Mouse (Mus musculus) G1E-ER4 (cell line): Measurements from ENCODE around the gene Dmd. TPM values are rescaled to one million over a fixed set of nuclear protein-coding genes. Genes with fewer than 3 reads are reported as not detected.

Source experiments
- GATA1 ChIP-seq: IDR thresholded peaks from one replicate; pipeline ENCODE4 v1.8.0; 2012; ENCODE audit warnings: low read length, inconsistent platforms
- polyA plus RNA-seq: library from polyadenylated mRNA; stranded (reverse); fragments of >175 nt; gene quantifications from 2 replicates; pipeline ENCODE4 v1.2.3, GENCODE M21; 2012

The Dmd gene
- polyA plus RNA-seq, 1 experiment: not detected

GRCm38 (mm10) chrX:85093354-85093753 lies 2144.7 kb downstream of the Dmd start:
- TF ChIP-seq GATA1: no peak

- TF ChIP-seq GATA1: no peak
These were observed 2150.0 kb downstream of the Dmd start for GRCm38 (mm10) chrX:85098691-85099090.

GRCm38 (mm10) chrX:85112418-85112817 lies 2163.7 kb downstream of the Dmd start:
- TF ChIP-seq GATA1: no peak

- no peak for TF ChIP-seq GATA1
These were observed 2184.0 kb downstream of the Dmd start for GRCm38 (mm10) chrX:85132706-85133105.

GRCm38 (mm10) chrX:85137293-85137692 lies 2188.6 kb downstream of the Dmd start:
- no peak for TF ChIP-seq GATA1

- no peak for TF ChIP-seq GATA1
These were observed 2222.6 kb downstream of the Dmd start for GRCm38 (mm10) chrX:85171264-85171663.

GRCm38 (mm10) chrX:85187565-85187964 lies 2238.9 kb downstream of the Dmd start:
- no peak for TF ChIP-seq GATA1

GRCm38 (mm10) chrX:85193856-85194255 lies 2245.2 kb downstream of the Dmd start:
- TF ChIP-seq GATA1: no peak

GRCm38 (mm10) chrX:85197688-85198087 lies 2249.0 kb downstream of the Dmd start:
- no peak for TF ChIP-seq GATA1

GRCm38 (mm10) chrX:85199398-85199797 lies 2250.7 kb downstream of the Dmd start:
- TF ChIP-seq GATA1: no peak

GRCm38 (mm10) chrX:85207001-85207400 lies 2258.3 kb downstream of the Dmd start:
- no peak for TF ChIP-seq GATA1

GRCm38 (mm10) chrX:85226883-85227282 lies 2278.2 kb downstream of the Dmd start:
- TF ChIP-seq GATA1: no peak

- no peak for TF ChIP-seq GATA1
These were observed 2300.7 kb downstream of the Dmd start, which contains the start of gene Fthl17a for GRCm38 (mm10) chrX:85249379-85249778. TSS of gene Fthl17a (plus strand) at chrX:85249679.
